Mouse (Mus musculus): ENCODE data around the gene Klhl7.

DNA sequence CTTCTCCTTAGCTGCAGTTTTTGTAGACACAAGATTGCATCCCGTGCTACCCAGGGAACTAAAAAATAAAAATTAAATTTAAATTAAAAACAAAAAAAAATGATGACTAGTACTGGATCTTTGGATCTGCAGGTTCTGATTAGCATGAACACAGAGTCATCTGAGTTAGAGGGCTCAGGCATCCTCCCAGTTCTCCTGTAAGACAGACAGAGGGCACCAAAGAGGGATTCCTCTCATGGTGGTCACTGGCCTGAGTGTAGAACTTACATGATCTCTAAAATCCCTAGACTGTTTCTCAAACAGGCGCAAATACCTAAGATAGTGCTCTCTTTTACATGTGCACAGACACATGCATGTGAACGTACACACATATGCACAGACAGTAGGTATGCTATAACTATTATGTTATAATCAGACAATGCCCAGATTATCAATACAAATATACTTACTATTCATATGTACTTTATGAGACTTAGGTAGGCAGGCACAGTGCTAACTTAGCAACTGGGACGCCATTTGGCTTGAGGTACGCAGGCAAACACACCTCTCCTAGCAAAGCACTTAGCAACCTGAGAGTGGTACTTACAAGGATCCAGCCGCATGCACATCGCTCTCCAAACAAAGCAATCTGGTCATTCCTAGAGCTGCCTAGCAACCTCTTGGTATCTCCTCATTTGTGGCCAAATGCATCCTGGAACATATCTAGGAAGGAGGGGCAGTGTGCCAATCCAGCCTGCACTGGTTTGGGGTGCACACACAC lies 21.8 kb upstream of the Klhl7 start:
- no peak for TF ChIP-seq GATA1 (IDR thresholded peaks at IDR 0.05; ENCODE audit: borderline replicate concordance, low read length)
- no peak for TF ChIP-seq FLI1 (IDR thresholded peaks at IDR 0.05; ENCODE audit: low read length)
